9 mouse cellular contexts compared by ENCODE assay signal in genomic region chr4:117409144-117410048, GRCm38 (mm10).
DNase-seq lines count a peak whose midpoint lies in the region; ATAC-seq lines count a peak whose summit lies in the region.
"Had no signal": no experiment of that assay in that cellular context is flagged by ENCODE, and none has a peak within 500 bp of the region (broad histone marks: within the 10 kb centered on the region; RNA-seq: fewer than 3 reads in every experiment).

No protein-coding gene starts in this region.

- no peaks in the 10 kb centered on the region for H3K9me3 ChIP-seq in hindbrain, embryonic 12.5 days (replicated peaks)
- no peaks in the 10 kb centered on the region for H3K9me3 ChIP-seq in limb, embryonic 15.5 days
- H3K9me3 ChIP-seq: heart, embryonic 15.5 days had no signal

- H3K27ac ChIP-seq in hindbrain, embryonic 12.5 days: peak overlapping the region; percentile 52
- H3K27ac ChIP-seq in limb, embryonic 15.5 days: no peak overlapping the region
- H3K27ac ChIP-seq: heart, embryonic 15.5 days had no signal

- H3K4me2 ChIP-seq in hindbrain, embryonic 12.5 days (replicated peaks): 0 out of 2 replicates have a peak overlapping the region, but pooled peaks have one; percentile 3
- no peak overlapping the region for H3K4me2 ChIP-seq in limb, embryonic 15.5 days
- H3K4me2 ChIP-seq: heart, embryonic 15.5 days had no signal

- H3K36me3 ChIP-seq in hindbrain, embryonic 12.5 days: no peaks in the 10 kb centered on the region
- no peaks in the 10 kb centered on the region for H3K36me3 ChIP-seq in limb, embryonic 15.5 days
- H3K36me3 ChIP-seq: heart, embryonic 15.5 days had no signal

- H3K27me3 ChIP-seq in hindbrain, embryonic 12.5 days: peaks cover 96% of the 10 kb centered on the region
- no peaks in the 10 kb centered on the region for H3K27me3 ChIP-seq in limb, embryonic 15.5 days

- 16% methylated on average over 14 of the region's 14 CpGs for WGBS in hindbrain, embryonic 12.5 days
- WGBS in limb, embryonic 15.5 days: 43% methylated on average over 12 of the region's 14 CpGs

- H3K9ac ChIP-seq in hindbrain, embryonic 12.5 days: no peak overlapping the region
- no peak overlapping the region for H3K9ac ChIP-seq in limb, embryonic 15.5 days
- H3K9ac ChIP-seq: heart, embryonic 15.5 days had no signal

- peaks cover 48% of the 10 kb centered on the region for H3K4me1 ChIP-seq in hindbrain, embryonic 12.5 days
- H3K4me1 ChIP-seq in limb, embryonic 15.5 days: peaks cover 30% of the 10 kb centered on the region

- DNase-seq in brain, adult 2 months (ENCODE audit: low read depth, low spot score): peak; percentile 93
- peak; percentile 30 to 40 for DNase-seq in cerebellum, postnatal 10 days
- DNase-seq in right cerebral cortex, adult 2 months (ENCODE audit: low spot score in 2 of 2): no peak
- DNase-seq in urinary bladder, postnatal 4 days (ENCODE audit: low spot score in 2 of 2): no peak
- DNase-seq: lung, postnatal 36 days had no signal

- ATAC-seq in hindbrain, embryonic 12.5 days (ENCODE audit: low FRiP score): peak; percentile 84
- ATAC-seq in limb, embryonic 15.5 days (ENCODE audit: insufficient number of reproducible peaks, low FRiP score, low TSS enrichment, low read depth): 0 out of 2 replicates have a peak, but pooled peaks have one; percentile 30
- ATAC-seq in erythroblast, adult 5-6 weeks (replicated peaks; ENCODE audit: low FRiP score, poor library complexity, severe bottlenecking): no peak

- no peak overlapping the region for H3K4me3 ChIP-seq in hindbrain, embryonic 12.5 days
- H3K4me3 ChIP-seq in limb, embryonic 15.5 days: no peak overlapping the region
- H3K4me3 ChIP-seq: heart, embryonic 15.5 days had no signal

Comparison
In these comparisons a context has a peak if more than half of its experiments do, and no peak if none do; other contexts are left out.
1. DNase-seq: peak in brain, adult 2 months (single experiment) and cerebellum, postnatal 10 days (2 of 2); none in right cerebral cortex, adult 2 months (0 of 2) and urinary bladder, postnatal 4 days (0 of 2).